Mouse (Mus musculus) urinary bladder, postnatal 4 days (tissue): Measurements from ENCODE around the gene Ryr3.
"Not testable (repeated sequence)": the region's sequence is repeated elsewhere in the genome, so short reads cannot be mapped to it uniquely, and the experiment has no call there.

Source experiments
- DNase-seq, 2 experiments: peaks; one replicate each; pipeline ENCODE4 v3.0.0; 2021 to 2022; ENCODE audit warnings: low spot score in 2 of 2

Gene Ryr3

GRCm38 (mm10) chr2:113095184-113095583 is 121.7 kb downstream of the Ryr3 start:
- DNase-seq: no peak

GRCm38 (mm10) chr2:113094088-113094487 is 122.8 kb downstream of the Ryr3 start:
- no peak for DNase-seq

DNA sequence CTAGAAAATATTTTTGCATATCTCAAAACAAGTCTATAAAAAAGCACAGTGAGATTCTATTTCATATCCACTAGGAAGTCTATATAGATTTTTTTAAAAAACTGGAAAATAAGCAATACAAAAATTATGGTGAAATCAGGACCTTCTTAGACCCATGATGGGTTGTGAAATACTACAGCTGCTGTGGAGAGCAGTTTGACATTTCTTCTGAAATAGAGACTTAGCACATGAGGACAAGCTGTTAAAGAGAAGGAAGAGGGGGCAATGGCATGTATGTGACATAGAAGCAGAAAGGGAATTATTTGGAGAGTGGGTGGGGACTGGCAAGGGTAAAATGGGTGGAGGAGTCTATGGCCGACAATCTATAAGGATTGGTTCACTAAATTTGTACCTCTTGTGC is 124.1 kb downstream of the Ryr3 start:
- DNase-seq: no peak

DNA sequence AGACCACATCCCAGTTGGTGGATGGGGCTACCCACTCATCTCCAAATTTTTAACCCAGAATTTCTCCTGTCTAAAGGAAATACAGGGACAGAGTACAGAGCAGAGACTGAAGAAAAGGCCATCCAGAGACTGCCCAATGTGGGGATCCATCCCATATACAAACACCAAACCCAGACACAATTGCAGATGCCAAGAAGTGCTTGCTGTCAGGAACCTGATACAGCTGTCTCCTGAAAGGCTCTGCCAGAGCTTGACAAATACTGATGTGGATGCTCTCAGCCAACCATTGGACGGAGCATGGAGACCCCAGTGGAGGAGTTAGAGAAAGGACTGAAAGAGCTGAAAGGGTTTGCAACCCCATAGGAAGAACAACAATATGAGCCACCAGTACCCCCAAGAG is 125.6 kb downstream of the Ryr3 start:
- DNase-seq: not testable (repeated sequence)

- DNase-seq: no peak
Measured at GRCm38 (mm10) chr2:113076396-113076795, 140.5 kb downstream of the Ryr3 start.

- no peak for DNase-seq
Measured at GRCm38 (mm10) chr2:113059367-113059766, 157.5 kb downstream of the Ryr3 start.

GRCm38 (mm10) chr2:113058914-113059313 is 158.0 kb downstream of the Ryr3 start:
- no peak for DNase-seq

DNA sequence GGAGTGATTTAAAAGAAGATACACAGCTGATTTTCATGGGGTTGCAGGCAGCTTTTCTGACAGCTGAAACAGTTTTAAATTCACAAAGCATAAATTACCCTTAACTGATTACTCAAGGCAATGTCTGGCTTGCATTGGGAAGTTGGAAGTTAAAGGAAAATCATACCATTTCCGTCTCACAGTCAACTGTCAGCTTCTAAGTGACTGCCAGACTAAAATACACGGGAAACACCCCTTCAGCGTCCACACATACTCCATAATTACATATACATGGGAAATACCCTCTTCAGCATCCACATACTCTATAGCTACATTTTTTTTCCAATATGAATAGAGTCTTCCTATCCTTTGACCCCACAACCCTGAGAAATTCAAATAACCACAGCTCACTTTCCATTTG is 158.8 kb downstream of the Ryr3 start:
- no peak for DNase-seq

DNA sequence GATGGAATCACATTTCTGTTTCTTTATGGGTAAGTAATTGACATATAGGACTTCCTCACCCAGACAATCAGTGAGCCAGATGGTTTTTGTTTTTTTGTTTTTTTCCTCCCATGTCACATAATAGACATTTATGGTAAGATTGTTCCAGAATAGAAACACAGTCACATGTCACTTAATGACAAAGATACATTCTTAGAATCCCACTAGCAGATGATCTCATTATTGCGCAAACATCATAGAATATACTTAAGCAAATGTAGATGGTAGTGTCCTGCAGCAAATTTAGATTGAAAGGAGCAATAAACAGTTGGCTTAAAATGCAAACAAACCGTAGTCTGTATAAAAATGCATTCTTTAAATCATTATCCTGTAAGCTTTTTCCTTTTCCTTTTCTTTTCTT is 161.3 kb downstream of the Ryr3 start:
- DNase-seq: no peak

- DNase-seq: no peak
Measured at GRCm38 (mm10) chr2:113049831-113050230, 167.1 kb downstream of the Ryr3 start.

DNA sequence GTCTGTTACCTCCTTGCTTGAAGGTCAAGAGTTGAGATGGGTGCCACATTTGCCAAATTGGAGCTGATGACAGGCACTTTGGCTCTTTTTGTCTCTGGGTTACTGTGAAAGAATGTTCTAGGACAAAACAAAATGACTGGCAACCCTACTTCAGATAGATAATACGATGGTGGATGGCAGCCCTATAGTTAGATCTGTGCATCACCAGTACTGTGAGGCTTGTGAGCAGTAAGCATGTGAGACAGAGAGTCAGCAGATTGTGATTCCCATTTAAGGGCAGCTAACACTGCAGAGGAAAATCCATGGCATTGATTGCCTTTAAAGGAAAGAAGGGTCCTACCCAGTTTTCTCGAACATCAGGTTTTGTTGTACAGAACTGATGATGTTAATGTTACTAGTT is 180.3 kb downstream of the Ryr3 start:
- DNase-seq: no peak

GRCm38 (mm10) chr2:113030689-113031088 is 186.2 kb downstream of the Ryr3 start:
- DNase-seq: no peak

GRCm38 (mm10) chr2:113019896-113020295 is 197.0 kb downstream of the Ryr3 start:
- DNase-seq: no peak

- DNase-seq: no peak
Measured at GRCm38 (mm10) chr2:113018278-113018677, 198.6 kb downstream of the Ryr3 start.

DNA sequence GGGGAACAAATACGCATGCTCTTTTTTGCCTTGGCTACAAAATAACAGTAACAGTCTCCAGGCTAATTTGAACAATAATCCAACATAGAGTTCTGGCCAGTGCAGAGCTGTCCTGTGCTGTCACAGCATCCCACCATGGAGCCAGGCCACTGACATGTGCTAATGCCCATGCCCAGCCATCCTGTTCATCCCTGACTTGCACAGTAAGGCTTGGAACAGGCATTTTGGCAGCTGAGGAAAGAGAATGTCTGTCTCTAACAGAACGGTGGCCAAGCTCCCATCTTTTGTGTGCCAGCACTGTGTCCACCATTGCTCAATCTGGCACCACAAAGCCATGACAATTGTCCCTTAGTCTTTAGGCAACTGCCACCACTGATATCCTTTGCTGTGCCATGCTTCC is 200.7 kb downstream of the Ryr3 start:
- no peak for DNase-seq

DNA sequence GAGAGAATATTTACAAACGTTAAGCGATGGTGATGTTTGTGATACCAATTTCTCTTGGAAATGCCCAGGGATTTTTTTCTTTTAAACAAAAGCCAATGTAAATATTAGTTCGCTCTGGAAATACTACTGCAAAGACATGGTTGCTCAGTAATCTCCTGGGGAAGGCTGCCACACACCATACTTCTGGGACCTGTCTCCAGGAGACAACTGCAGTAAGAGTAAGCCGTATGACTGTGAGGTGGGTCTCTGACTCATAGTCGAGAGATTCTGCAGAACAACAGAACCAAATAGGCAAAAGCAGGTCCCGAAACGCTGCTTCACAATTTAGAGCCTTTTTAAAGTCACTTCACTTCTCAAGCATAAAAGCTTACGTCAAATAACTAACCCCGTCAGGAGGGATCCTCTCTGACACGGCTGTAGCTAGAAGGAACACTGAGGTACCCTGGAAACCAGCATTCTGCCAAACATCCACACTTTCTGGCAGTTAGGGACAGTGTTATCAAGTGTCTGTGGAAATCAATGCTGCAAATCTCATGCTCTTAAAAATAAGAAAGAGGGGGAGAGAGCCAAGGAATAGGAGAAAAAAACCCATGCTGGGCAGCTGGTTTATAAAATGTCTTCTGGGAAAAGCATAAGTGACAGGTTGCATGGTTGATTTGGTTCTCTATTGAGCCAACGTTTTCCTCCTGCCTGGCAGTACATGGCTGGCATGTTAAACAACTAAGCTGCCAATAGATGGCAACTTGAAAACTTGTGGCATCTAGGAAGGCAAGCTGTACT is 207.7 kb downstream of the Ryr3 start:
- no peak for DNase-seq

- no peak for DNase-seq
Measured at GRCm38 (mm10) chr2:112998498-112998897, 218.4 kb downstream of the Ryr3 start.

GRCm38 (mm10) chr2:112982908-112983510 is 233.9 kb downstream of the Ryr3 start:
- no peak for DNase-seq

DNA sequence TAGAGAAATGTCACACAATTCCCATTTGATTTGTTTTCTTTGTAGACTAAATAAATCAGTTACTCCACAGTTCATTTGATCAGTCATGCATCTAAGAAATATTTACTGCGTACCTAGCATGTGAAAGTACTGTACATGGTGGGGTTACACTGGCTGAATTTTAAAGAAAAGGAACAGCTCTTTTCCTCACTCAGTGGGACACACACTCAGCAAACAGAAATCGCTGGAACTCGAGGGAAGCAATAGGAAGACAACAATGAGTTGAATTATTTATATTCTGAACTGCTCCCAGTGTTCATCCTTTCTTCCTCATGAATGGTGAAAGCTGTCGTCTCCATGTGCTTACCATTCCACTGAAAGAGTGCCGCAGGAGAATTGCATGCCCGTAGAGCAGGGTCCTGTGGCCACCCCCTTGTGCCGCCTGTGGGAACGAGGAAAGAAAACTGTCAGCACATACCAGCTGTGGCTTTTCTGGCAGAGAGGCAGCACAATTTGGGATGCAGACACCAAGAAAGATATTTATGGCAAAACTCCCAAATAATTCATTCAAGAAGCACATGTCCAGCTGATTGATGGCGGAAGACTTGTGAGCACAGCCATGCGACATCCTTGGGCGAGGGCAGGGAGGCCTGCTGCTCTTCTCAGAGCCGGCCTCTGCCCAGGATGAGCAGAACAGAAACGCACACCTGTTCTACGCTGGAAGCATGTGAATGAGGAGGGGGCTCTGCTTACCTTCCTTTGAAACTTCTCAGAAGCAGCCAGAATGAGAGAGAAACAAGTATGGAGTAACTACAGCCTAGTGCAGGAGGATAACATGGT is 249.9 kb downstream of the Ryr3 start:
- no peak for DNase-seq

GRCm38 (mm10) chr2:112948931-112949330 is 268.0 kb downstream of the Ryr3 start:
- DNase-seq: no peak

DNA sequence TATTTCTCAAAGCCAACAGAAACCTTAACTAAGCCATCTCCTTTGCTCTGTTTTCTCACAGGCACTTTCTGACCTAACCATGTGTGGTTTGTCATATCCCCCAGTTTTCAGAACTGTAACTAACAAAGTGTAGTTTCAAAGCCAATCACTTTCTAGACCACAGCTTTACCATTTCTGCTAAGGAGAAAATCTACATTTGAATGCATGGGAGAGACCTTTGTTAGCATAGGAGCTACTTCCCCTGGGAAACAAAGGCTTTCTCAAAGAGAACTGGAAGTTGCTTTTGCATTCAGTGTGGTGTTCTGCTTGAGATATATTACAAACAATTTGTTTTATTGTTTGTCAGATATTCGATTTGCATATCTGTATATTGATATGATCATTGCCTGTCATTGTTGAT is 285.1 kb downstream of the Ryr3 start:
- DNase-seq: no peak

GRCm38 (mm10) chr2:112913796-112914195 is 303.1 kb downstream of the Ryr3 start:
- DNase-seq: no peak

DNA sequence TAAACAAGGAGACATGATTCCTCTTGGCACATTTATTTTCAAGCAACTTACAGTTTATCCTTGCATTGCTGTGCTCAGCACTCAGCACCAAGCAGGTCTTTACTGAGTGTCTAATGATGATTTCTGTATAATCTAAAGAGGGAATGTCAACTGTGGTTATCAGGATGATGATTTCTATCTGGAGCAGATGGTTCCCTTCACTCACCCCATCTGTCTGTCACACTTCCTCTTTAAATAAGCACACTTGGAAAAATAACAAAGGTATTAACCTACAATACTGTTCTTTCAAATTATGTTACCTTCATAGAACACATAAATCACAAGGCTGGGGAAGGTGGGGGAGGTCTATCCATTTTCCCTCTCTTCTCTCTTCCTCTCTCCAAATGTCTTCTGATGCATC is 304.3 kb downstream of the Ryr3 start:
- DNase-seq: no peak
